Mouse (Mus musculus) forebrain, embryonic 11.5 days (tissue): ENCODE measurements at regions not wholly inside any gene's neighbourhood (a gene's known extent, or its start where the extent isn't known, plus 50 kb on each side); places are given as distances from the start of the nearest gene placed in this dataset.

Experiments
- ATAC-seq: fragments of 200-750 bp; cut with Nextera tagmentation; replicated peaks from 2 replicates; pipeline ENCODE4 v1.8.0; 2017; ENCODE audit warnings: moderate TSS enrichment; ENCODE audit not compliant: low FRiP score
- DNase-seq: peaks from one replicate; pipeline ENCODE4 v3.0.0-alpha.2; 2017; ENCODE audit warnings: low spot score
- H3K27ac ChIP-seq: fragments of 300-500 bp; sonication (generic); 2 replicates; pipeline ENCODE4 v1.5.1; 2014; ENCODE audit warnings: low read depth, low read length
- H3K27me3 ChIP-seq: fragments of 300-500 bp; sonication (generic); 2 replicates; pipeline ENCODE4 v1.6.1; 2014; ENCODE audit warnings: mild to moderate bottlenecking, low read length, mixed read lengths; ENCODE audit not compliant: control insufficient read depth, insufficient read depth
- H3K36me3 ChIP-seq: fragments of 300-500 bp; sonication (generic); 2 replicates; pipeline ENCODE4 v1.6.1; 2014; ENCODE audit warnings: mild to moderate bottlenecking, low read length, moderate library complexity, mixed read lengths; ENCODE audit not compliant: control insufficient read depth, insufficient read depth
- H3K4me1 ChIP-seq: fragments of 300-500 bp; sonication (generic); replicated peaks from 2 replicates; pipeline ENCODE4 v1.6.1; 2014; ENCODE audit warnings: low read length, mixed read lengths; ENCODE audit not compliant: control insufficient read depth, insufficient read depth
- H3K4me2 ChIP-seq: fragments of 300-500 bp; sonication (generic); 2 replicates; pipeline ENCODE4 v1.6.1; 2014; ENCODE audit warnings: low read depth, mild to moderate bottlenecking, low read length, moderate library complexity, mixed read lengths; ENCODE audit not compliant: severe bottlenecking
- H3K4me3 ChIP-seq: fragments of 300-500 bp; sonication (generic); 2 replicates; pipeline ENCODE4 v1.5.1; 2014; ENCODE audit warnings: low read depth, low read length
- H3K9ac ChIP-seq: fragments of 300-500 bp; sonication (generic); 2 replicates; pipeline ENCODE4 v1.6.1; 2014; ENCODE audit warnings: low read length
- H3K9me3 ChIP-seq: fragments of 300-500 bp; sonication (generic); 2 replicates; pipeline ENCODE4 v1.6.1; 2016; ENCODE audit warnings: low read length, mixed read lengths; ENCODE audit not compliant: control insufficient read depth
- WGBS: fragments of 180-500 bp; shearing (Covaris S2); extraction: QIAGEN DNeasy Blood & Tissue Kit; methylation state at CpG from one replicate; pipeline ENCODE4 v1.1.7; 2014; 5-methylcytosine and 5-hydroxymethylcytosine counted together

- ATAC-seq (no peak), DNase-seq (no peak)
- Histone ChIP-seq H3K9me3 (no peaks in the 10 kb centered on the region), H3K4me1 (no peaks in the 10 kb centered on the region), H3K36me3 (no peaks in the 10 kb centered on the region), H3K4me3 (no peak overlapping the region), H3K4me2 (no peak overlapping the region), H3K9ac (no peak overlapping the region), H3K27ac (no peak overlapping the region), H3K27me3 (no peaks in the 10 kb centered on the region)
- 92% methylated on average over 7 of the region's 7 CpGs for WGBS
These were observed 262.9 kb upstream of the Gm12728 start for GRCm38 (mm10) chr4:105526755-105527154.

GRCm38 (mm10) chr4:105527316-105527715, 262.4 kb upstream of the Gm12728 start:
- no peak overlapping the region for H3K27ac ChIP-seq
- 79% methylated on average over 3 of the region's 3 CpGs for WGBS
- no peaks in the 10 kb centered on the region for H3K27me3 ChIP-seq

GRCm38 (mm10) chr4:105531651-105532425, 257.8 kb upstream of the Gm12728 start:
- Histone ChIP-seq H3K27ac (no peak overlapping the region), H3K4me1 (no peaks in the 10 kb centered on the region), H3K9me3 (no peaks in the 10 kb centered on the region), H3K9ac (no peak overlapping the region), H3K36me3 (no peaks in the 10 kb centered on the region), H3K4me3 (no peak overlapping the region), H3K4me2 (no peak overlapping the region), H3K27me3 (no peaks in the 10 kb centered on the region)
- DNase-seq (no peak), ATAC-seq (no peak)
- 83% methylated on average over 16 of the region's 16 CpGs for WGBS

More at GRCm38 (mm10) chr4:105527316-105527715, 262.4 kb upstream of the Gm12728 start:
- H3K36me3 ChIP-seq: no peaks in the 10 kb centered on the region
- no peak for ATAC-seq
- H3K9ac ChIP-seq: no peak overlapping the region
- no peaks in the 10 kb centered on the region for H3K4me1 ChIP-seq
- H3K4me2 ChIP-seq: no peak overlapping the region
- no peak for DNase-seq
- no peak overlapping the region for H3K4me3 ChIP-seq
- H3K9me3 ChIP-seq: no peaks in the 10 kb centered on the region

GRCm38 (mm10) chr4:105535451-105535850, 254.2 kb upstream of the Gm12728 start:
- Histone ChIP-seq H3K9ac (no peak overlapping the region), H3K27me3 (no peaks in the 10 kb centered on the region), H3K27ac (no peak overlapping the region), H3K9me3 (no peaks in the 10 kb centered on the region), H3K4me2 (no peak overlapping the region), H3K36me3 (no peaks in the 10 kb centered on the region), H3K4me1 (no peaks in the 10 kb centered on the region), H3K4me3 (no peak overlapping the region)
- WGBS: 85% methylated on average over 6 of the region's 6 CpGs
- no peak for DNase-seq
- ATAC-seq: no peak

GRCm38 (mm10) chr4:105545486-105545885, 244.2 kb upstream of the Gm12728 start:
- Histone ChIP-seq H3K9me3 (no peaks in the 10 kb centered on the region), H3K27ac (no peak overlapping the region), H3K4me3 (no peak overlapping the region), H3K36me3 (no peaks in the 10 kb centered on the region), H3K4me1 (no peaks in the 10 kb centered on the region), H3K9ac (no peak overlapping the region), H3K4me2 (no peak overlapping the region), H3K27me3 (no peaks in the 10 kb centered on the region)
- DNase-seq (no peak), ATAC-seq (no peak)
- 87% methylated on average over 2 of the region's 2 CpGs for WGBS

GRCm38 (mm10) chr4:105549744-105550440, 239.8 kb upstream of the Gm12728 start:
- no peak for ATAC-seq
- no peak for DNase-seq
- 84% methylated on average over 7 of the region's 7 CpGs for WGBS
- Histone ChIP-seq H3K27me3 (no peaks in the 10 kb centered on the region), H3K27ac (no peak overlapping the region), H3K4me2 (no peak overlapping the region), H3K9me3 (no peaks in the 10 kb centered on the region), H3K9ac (no peak overlapping the region), H3K4me1 (no peaks in the 10 kb centered on the region), H3K4me3 (no peak overlapping the region), H3K36me3 (no peaks in the 10 kb centered on the region)

GRCm38 (mm10) chr4:105551966-105552685, 237.5 kb upstream of the Gm12728 start:
- Histone ChIP-seq H3K27ac (no peak overlapping the region), H3K9ac (no peak overlapping the region), H3K4me1 (no peaks in the 10 kb centered on the region), H3K9me3 (no peaks in the 10 kb centered on the region), H3K4me3 (no peak overlapping the region), H3K27me3 (no peaks in the 10 kb centered on the region), H3K4me2 (no peak overlapping the region), H3K36me3 (no peaks in the 10 kb centered on the region)
- ATAC-seq (no peak), DNase-seq (no peak)
- 94% methylated on average over 4 of the region's 4 CpGs for WGBS

GRCm38 (mm10) chr4:105554994-105555393, 234.7 kb upstream of the Gm12728 start:
- Histone ChIP-seq H3K27me3 (no peaks in the 10 kb centered on the region), H3K4me3 (no peak overlapping the region), H3K9me3 (no peaks in the 10 kb centered on the region), H3K4me2 (no peak overlapping the region), H3K4me1 (no peaks in the 10 kb centered on the region), H3K36me3 (no peaks in the 10 kb centered on the region), H3K27ac (no peak overlapping the region), H3K9ac (no peak overlapping the region)
- DNase-seq (no peak), ATAC-seq (no peak)
- WGBS: 84% methylated on average over 8 of the region's 8 CpGs
